Mouse (Mus musculus) left cerebral cortex, postnatal 36 days (tissue): ENCODE measurements around the gene Nop58. TPM values are rescaled to one million over a fixed set of nuclear protein-coding genes. Genes with fewer than 3 reads are reported as not detected.
A peak's percentile ranks its signal among the peaks of the same experiment; 100 is the strongest.
"Not testable (repeated sequence)": the region's sequence is repeated elsewhere in the genome, so short reads cannot be mapped to it uniquely, and the experiment has no call there.

Experiments used
- DNase-seq, 2 experiments: peaks; one replicate each; pipeline ENCODE4 v3.0.0; 2021 to 2022; ENCODE audit warnings: low spot score in 2 of 2, mixed read lengths in 1 of 2
- intact Hi-C: fragments of 180-260 bp; cut with DNase I; formaldehyde crosslinking; loops from one replicate; pipeline ENCODE4 v1.15.1; 2025
- total RNA-seq, 2 experiments: library from RNA; stranded (reverse); gene quantifications; 2 replicates each; pipeline ENCODE4 v1.2.3; 2021

Gene Nop58
- total RNA-seq: 10 to 100 TPM; 49.8 to 51.3 TPM

DNA sequence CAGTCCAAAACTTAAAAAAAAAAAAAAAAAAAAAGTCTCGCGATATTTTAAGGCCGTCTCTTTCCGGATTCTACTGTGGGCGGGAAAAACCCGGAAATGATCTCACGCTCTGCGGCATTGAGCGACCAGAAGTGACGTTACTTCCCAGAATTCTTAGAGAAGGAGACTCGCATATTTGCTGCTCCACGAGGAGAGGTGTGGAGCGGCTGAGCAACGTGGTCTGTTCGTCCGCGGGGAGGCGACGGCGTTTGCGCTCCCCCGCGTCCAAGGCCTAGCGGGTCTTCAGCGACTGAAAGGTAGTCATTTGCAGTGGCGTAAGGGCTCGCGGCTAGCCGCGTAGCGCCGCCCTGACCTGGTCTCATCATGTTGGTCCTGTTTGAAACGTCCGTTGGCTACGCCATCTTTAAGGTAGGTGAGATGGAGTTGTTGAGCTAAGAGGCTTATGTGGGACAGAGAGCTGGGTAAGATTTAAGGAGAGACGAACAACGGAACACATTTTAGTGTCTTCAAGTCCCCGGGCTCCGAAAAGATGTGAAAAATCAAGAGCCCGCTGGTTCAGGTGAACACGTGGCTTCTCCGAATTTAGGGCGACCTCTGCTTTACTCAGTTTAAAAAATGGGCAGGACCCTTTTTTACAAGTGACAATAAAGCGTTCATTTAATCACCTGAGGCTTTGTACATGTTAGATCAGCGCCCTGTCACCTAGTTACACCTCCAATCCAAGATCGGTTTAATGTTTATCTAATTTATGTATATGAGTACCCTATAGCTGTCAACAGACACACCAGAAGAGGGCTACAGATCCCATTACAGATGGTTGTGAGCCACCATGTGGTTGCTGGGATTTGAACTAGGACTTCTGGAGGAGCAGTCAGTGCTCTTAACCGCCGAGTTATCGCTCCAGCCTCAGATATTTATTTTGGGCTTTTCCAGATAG, at the start of gene Nop58:
Gene Nop58, plus strand, starts transcription at position 153 of the 937 bp plus-strand sequence.
- DNase-seq: peak; percentile 88 to 90
- intact Hi-C loops: no loop called here

DNA sequence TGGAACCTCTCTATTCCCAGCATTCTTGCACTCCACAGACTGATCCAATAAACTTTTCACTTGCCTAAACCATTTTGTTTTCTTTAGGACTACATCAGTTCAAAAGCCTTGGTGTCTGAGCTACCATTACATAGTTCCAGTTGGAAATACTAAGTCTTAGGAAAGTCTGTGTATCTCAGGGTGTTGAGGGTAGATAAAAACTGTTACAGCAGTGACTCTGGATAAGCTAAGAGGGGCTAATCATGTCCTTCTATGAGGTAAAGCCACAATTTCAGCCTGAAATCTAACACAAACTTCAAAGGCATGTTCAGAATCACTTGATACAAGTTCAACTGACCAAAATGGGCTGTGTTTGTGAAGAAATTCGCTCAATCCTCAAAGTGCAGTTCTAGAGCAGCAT, 48.4 kb upstream of the Nop58 start:
- intact Hi-C loops: no loop called here

DNA sequence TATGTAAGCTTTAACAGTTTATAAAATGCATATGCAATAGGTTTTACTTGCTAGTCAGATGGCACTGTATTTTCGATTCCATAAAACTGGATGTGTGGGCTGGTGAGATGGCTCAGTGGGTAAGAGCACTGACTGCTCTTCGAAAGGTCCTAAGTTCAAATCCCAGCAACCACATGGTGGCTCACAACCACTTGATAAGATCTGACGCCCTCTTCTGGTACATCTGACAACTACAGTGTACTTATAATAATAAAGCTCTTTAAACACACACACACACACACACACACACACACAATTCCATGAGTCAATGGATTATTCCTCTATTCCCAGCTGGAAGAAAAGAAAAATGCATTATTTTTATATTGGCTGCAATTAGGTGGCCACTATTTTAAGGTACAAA, 46.4 kb upstream of the Nop58 start:
- DNase-seq: no peak
- intact Hi-C loops: no loop called here

More for the DNA sequence above, 48.4 kb upstream of the Nop58 start:
- no peak for DNase-seq

DNA sequence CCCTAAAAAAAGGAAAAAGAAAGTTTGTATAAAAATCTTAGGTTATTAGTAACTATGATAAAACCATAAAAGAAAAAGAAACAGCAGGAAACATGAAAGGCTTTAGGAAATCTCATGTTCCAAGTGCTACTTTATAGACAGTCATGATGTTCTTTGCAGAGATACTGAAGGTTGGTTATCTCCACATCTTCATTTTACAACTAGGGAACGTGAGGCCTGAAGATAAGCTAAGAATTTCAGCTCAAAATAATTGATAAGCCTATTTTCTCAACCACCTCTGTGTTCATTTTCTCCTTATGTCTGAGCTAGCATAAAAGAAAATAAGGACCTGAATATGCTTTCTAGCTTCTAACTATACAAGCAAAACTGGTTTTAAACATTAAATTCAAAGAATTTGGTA, 42.3 kb upstream of the Nop58 start:
- no peak for DNase-seq
- intact Hi-C loops: no loop called here

DNA sequence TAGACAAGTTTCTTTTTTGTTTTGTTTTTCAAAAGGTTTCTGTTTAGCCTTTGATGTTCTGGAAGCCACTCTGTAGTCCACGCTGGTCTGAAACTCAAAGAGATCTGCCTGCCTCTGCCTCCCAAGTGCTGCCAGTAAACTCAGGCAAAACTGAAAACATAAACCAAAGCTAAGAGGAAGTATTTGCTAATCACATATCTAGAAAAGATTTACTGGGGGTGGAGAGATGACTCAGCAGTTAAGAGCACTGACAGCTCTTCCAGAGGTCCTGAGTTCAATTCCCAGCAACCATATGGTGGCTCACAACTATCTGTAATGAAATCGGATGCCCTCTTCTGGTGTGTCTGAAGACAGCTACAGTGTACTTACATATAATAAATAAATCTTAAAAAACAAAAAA, 38.3 kb upstream of the Nop58 start:
- intact Hi-C loops, DNase-seq: not testable (repeated sequence)

DNA sequence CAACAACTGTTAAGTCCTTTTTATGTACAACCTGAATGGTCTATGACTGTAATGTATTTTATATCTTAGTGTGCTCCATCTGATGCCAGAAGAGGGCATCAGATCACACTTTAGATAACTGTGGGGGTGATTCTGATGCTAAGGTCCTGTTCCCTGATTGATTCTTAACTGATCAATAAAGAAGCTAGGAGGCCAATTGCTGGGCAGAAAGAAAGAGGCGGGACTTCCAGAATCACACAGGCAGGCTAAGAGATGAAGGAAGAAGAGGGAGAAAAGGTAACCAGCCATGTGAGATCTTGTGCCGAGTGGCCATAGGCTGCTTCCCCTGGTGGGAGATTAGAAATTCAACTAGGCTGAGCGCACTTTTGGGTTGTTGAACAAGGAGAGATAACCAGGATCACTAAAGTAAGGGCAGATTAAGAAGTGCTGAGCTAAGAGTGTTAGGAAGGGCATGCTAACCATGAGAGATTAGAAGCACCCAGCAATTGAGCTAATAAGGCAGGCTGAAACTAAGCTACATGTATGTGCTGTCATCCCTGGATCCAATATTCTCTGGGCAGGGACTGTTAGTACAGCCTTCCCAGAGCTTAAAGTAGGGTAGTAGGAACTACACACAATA, 33.5 kb upstream of the Nop58 start:
- DNase-seq: no peak
- intact Hi-C loops: no loop called here

DNA sequence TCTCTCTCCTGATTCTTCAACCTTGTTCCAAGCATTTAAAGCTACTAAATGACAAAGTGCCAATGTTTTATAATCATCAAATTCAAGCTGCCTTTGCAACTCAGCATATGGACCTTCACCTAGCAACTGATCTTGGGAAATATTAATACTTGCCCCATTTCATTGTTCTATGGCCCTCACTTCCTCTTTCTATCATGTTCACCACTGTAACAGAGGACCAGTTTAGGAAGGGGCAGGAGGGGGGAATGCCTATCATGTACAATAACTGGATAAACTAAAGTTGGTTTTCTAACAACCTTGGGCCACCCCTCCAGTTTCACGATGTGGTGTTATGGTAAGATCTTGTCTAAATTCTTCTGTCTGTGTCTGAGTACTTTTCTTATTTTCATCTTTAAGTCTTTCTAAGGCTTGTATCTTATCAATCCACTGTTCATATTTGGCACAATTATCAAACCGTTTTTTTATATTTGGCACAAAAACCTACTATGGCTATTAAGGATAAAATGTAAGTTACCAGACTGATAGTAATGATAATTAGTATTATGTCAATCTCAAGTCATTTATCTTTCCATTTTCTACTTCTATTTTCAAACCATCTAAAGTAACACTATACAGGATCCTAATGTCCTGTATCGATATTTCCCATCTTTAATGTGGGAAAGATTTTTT, 31.4 kb upstream of the Nop58 start:
- DNase-seq: no peak
- intact Hi-C loops: no loop called here

DNA sequence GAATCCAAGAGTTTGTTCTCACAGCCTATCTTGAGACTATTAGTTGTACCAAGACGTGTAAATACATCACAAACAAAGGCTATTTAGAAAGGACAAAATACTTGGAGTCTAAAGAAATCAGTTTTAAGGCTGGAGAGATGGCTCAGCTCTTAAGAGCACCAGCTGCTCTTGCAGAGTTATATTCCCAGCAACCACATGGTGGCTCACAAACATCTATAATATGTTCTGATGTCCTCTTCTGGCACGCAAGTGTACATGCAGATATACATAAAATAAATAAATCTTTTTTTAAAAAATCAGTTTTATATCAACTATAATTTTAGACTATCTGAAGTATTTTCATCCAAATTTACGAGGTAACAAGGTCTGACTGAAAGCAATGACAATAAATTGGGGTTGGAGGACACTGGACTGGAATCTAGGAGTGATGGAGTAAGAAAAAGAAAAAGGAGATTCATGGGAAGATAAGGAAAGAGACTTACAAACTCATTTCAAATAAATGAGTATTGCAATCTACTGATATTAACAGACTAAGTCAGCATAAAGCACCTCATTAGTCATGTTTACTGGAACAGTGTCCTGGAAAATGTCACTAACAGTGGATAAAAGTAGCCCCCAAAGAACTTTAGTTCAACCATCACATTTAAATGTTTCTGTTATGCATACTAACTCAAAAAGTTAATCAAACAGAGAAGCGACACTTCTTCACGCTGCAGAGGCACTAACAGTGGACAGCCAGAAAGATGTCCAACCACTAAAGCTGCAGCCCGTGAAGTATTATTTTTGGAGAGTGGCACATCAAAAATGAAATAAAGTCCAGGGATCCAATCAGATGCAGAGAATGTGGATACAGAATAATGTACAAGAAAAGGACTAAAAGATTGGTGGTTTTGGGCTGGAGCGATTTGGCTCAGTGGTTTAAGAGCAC, 28.3 kb upstream of the Nop58 start:
- DNase-seq: no peak
- intact Hi-C loops: no loop called here

DNA sequence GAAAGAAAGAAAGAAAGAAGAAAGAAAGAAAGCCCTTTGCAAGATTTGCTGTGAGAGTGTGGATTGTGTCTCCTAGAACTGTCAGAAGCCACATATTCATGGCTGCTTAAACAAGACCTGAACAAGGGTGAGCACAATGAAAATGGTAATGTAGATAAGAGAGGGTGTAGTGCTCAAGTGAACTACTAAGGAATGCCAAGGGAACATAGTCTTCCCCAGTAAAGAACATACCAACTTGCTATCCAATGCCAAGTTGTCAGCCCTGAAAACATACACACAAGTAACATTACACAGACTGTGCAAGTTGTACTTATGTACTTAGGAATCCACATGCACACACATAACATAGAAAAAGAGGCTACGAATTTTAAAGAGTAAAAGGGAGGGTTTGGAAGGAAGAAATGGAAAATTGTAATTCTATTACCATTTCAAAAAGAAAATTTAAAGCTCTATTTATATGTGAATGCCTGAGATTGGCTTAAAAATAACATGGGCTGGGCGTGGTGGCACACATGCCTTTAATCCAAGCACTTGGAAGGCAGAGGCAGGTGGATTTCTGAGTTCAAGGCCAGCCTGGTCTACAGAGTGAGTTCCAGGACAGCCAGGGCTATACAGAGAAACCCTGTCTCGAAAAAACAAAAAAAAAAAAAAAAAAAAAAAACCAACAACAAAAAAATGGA, 21.2 kb upstream of the Nop58 start:
- DNase-seq: no peak
- intact Hi-C loops: no loop called here

DNA sequence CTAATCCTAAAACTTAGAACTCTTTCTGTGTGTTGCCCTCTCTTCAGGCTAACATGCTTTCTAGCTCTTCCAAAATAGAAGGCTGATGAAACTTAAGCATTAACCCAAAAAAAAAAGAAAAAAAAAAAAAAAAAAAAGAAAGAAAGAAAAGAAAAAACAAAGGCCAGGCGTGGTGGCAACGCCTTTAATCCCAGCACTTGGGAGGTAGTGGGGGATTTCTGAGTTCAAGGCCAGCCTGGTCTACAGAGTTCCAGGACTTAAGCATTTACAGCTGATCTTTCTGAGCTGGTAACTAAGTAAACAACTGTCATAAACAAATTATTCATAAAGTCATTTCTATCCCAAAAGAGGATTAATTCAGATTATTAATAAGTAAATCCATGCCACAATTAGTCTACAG, 15.9 kb upstream of the Nop58 start:
- no peak for DNase-seq
- intact Hi-C loops: no loop called here

DNA sequence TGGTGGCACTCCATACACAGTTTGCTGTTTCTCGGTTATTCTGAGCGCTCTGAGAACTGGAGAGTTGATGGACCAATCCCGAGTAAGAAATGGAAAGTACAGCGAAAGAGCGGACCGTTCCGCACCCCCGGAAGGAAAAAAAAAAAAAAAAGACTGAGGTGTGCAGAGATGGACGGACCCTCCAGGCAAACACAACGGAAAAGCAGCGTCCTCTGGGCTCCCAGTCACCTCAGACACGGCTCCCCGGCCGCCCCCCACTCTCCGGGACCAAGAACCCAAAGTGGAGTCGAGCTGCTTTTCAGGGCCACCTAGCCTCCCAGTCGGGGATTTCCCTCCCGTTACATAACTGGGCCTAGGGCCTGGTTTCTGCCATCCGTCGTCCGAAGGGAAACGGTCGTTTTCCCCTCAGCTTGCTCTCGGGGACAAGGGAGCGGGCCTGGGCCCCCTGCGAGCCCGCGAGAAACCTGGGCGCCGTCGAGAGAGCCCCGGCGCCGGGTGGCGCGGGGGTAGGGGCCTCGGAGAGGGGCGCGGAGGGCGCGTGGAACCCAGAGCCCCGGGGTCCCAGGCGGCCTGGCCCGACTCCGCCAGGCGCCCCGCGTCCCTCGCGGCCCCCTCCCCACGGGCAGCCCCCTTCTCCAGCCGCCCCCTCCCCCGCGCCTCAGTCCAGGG, 14.7 kb upstream of the Nop58 start:
- DNase-seq: peak; percentile 32 to 37
- intact Hi-C loops: no loop called here

DNA sequence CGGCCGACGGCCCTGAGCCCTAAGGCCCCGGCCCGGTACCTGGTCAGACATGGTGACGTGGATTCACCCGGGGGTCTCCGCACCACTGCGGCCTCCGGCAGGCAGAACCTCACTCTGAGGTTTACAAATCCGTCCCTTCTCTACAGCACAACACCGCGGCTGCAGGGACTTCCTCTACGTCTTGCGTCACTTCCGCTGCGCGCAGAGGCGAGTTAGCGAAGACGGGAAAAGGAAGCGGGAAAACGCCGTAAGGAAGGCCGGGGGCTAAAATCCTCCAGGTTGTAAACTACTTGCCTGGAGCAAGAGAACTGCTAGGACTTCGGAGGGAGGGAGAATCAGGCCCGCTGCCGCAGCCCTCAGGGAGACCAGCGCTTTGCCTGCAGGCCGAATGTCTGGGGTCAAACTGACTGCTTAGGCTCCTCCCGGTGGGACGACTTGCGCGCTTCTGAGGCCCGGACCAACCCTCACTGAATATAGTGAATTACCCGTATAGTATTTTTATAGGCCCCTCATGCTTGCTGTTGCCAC, 14.1 kb upstream of the Nop58 start, which contains the start of gene Sumo1:
Gene Sumo1, minus strand, starts transcription at position 194 of the 528 bp plus-strand sequence.
- peak; percentile 88 to 91 for DNase-seq
- intact Hi-C loops: no loop called here

DNA sequence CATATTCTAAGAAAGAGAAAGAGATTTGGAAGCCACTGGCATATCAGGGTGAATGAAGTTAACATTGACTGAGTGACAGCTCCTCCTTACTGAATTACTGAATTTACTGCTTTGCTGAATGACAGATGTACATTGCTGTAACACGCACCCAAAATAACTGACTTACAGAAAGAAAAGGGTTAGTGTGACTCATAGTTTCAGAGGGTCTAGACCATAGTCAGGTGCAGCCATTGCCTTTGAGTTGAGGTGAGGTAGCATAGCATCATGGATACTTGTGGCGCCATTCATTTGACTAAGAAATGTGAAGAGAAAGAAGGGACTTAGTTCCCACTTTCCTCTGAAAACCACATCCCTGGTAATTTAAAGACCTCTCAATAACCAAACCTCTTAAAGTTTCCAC, 11.1 kb upstream of the Nop58 start:
- no peak for DNase-seq
- intact Hi-C loops: no loop called here

DNA sequence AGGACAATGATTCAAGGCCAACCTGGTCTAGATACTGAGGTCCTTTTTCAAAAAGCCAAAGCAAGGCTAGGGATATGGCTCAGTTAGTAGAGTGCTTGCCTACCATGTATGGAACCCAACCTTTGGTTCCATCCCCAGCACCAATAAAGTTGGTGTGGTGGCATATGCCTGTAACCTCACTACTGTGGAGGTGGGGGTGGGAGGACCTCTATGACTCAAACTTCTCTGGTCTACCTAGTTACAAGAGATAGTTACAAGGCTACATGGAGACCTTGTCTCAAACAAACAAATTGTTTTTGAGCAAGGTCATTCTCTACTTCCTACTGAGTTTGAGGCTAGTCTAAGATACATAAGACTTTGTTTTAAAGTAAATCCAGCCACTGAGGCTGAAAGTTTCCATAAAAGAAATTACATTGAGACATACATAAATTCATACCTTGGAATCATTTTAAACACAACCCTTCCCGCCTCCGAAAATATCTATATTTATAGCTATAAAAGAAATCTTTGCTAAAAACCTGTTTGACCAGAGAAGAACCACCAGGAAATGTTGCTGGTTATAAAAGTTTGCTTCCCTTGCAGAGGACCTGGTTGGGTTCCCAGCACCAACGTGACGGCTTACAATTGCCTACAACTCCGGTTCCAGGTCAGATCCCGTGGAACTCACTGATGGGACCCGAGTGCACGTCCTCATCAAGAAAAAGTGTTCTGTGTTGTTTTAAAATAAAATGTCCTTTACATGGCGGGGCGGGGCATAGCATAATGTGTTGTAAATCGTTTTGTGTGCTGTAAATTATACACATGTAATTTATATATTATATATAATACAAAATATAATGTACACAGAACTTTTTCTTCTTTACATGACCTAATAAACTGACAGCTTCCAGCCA, 599 bp upstream of the Nop58 start:
- intact Hi-C loops: no loop called here
- peak; percentile 9 to 10 for DNase-seq

DNA sequence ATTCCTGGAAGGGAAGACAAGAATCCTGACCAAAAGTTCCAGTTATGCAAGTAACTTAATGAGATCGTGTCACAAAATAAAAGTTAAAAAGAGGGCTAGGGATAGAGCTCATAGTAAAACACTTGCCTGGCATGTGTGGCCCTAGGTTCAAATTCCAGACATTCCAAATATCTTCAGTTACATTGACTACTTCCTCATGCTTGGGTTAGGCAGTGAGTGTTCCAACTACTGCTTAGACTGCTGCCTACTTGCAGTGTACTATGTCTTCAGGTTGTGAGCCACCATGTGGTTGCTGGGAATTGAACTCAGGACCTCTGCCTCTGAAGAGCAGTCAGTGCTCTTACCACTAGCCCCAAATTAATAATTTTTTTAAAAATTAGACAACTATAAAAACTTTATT, 2.7 kb downstream of the Nop58 start:
- intact Hi-C loops: no loop called here
- no peak for DNase-seq

DNA sequence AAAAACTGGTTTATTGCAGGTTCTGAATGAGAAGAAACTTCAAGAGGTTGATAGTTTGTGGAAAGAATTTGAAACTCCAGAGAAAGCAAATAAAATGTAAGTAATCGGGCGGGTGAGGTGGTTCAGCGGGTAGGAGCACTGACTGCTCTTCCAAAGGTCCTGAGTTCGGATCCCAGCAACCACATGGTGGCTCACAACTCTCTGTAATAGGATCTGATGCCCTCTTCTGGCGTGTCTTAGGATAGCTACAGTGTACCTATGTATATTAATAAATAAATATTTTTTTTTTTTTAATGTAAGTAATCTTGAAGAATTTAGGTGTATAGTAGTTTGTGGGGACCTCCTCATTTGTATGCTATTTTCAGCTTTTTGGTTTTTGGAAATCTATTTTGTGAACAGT, 5.7 kb downstream of the Nop58 start:
- no peak for DNase-seq
- intact Hi-C loops: no loop called here

DNA sequence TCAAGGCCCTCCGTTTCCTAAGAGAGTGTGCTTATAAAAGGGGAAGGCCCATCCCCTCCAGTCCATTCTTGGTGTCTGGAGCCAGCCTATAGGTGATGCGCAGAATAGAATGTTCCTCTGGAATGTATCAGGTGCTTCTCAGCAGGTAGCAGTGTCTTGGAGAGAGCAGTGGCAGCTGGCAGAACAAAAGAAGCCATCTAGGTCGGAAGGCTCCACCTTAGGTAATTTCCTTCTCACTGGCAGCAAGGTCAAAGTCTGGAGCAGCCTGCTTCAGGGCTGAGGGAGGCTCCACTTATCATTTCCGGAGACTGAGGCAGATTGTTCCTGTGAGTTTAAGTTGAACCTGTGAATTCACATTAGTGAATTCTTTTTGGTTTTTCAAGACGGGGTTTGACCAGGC, 13.0 kb downstream of the Nop58 start:
- intact Hi-C loops: no loop called here
- no peak for DNase-seq
